Mouse (Mus musculus) C2C12 (cell line): Measurements from ENCODE around the gene Haus3. TPM values are rescaled to one million over a fixed set of nuclear protein-coding genes. Genes with fewer than 3 reads are reported as not detected.

Experiments used
- H3K27me3 ChIP-seq: one replicate; pipeline ENCODE4 v1.6.1; 2011; ENCODE audit not compliant: control insufficient read depth, insufficient read depth, insufficient read length
- H3K36me3 ChIP-seq: one replicate; pipeline ENCODE4 v1.6.1; 2011; ENCODE audit not compliant: control insufficient read depth, insufficient read depth
- H3K4me3 ChIP-seq: one replicate; pipeline ENCODE4 v1.5.1; 2011; ENCODE audit warnings: mild to moderate bottlenecking, control low read depth; ENCODE audit not compliant: poor library complexity, insufficient read depth, severe bottlenecking
- H3K79me2 ChIP-seq: one replicate; pipeline ENCODE4 v1.6.1; 2011; ENCODE audit not compliant: control insufficient read depth, insufficient read depth
- H3K79me3 ChIP-seq: one replicate; pipeline ENCODE4 v1.6.1; 2011; ENCODE audit warnings: low read depth, control low read depth
- H3ac ChIP-seq: one replicate; pipeline ENCODE3; 2011; ENCODE audit warnings: low read depth; ENCODE audit not compliant: control insufficient read depth, insufficient read length
- CEBPB ChIP-seq: IDR thresholded peaks from one replicate; pipeline ENCODE4 v1.6.1; 2011; ENCODE audit warnings: low read depth, mild to moderate bottlenecking, control low read depth, moderate library complexity
- CTCF ChIP-seq: IDR thresholded peaks from one replicate; pipeline ENCODE4 v1.5.1; 2011; ENCODE audit not compliant: control insufficient read depth, insufficient read depth, insufficient read length
- FOSL1 ChIP-seq: IDR thresholded peaks from one replicate; pipeline ENCODE4 v1.8.0; 2011; ENCODE audit warnings: mild to moderate bottlenecking, low read length; ENCODE audit not compliant: poor library complexity, insufficient read depth, severe bottlenecking
- MAX ChIP-seq: IDR thresholded peaks from one replicate; pipeline ENCODE4 v1.6.1; 2011; ENCODE audit warnings: mild to moderate bottlenecking, control low read depth
- MYOD1 ChIP-seq: IDR thresholded peaks from one replicate; pipeline ENCODE4 v1.6.1; 2011; ENCODE audit warnings: low read depth; ENCODE audit not compliant: control insufficient read depth, insufficient read length
- MYOG ChIP-seq: IDR thresholded peaks from one replicate; pipeline ENCODE4 v1.6.1; 2011; ENCODE audit not compliant: control insufficient read depth, insufficient read length; ENCODE audit errors: extremely low read depth
- USF1 ChIP-seq: IDR thresholded peaks from one replicate; pipeline ENCODE4 v1.6.1; 2011; ENCODE audit warnings: low read depth, mild to moderate bottlenecking, control low read depth, moderate library complexity
- polyA plus RNA-seq: library from polyadenylated mRNA; unstranded; fragments of >200 nt; fragmentation: generic; extraction: Trizol; gene quantifications from one replicate; pipeline ENCODE4 v1.2.1, GENCODE M21; 2012; ENCODE audit warnings: missing spikeins

Gene Haus3
- polyA plus RNA-seq, 1 experiment: 7.3 TPM

DNA sequence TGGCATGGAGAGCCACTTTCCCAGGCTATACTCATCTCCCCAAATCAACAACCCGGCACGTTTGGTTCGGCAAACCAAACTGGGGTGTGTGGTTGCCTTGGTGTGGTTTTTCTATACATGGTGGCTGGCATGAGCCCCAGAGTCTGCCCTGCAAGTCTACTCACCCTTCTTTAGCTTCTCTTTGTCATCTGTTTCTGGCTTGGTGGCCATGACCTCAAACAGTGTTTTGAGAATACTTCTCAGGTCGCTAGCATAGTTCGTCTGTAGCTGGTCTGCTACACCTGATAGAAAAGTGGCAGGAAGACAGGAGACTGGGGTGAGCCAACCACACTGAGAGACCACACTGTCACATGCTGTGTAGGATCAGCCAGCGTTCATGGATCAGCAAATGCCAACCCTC lies 29.3 kb upstream of the Haus3 start:
- no peak overlapping the region for H3ac ChIP-seq
- no peak for TF ChIP-seq CEBPB
- TF ChIP-seq USF1: no peak
- no peak for TF ChIP-seq MYOD1
- no peak for TF ChIP-seq MAX
- TF ChIP-seq MYOG: no peak
- TF ChIP-seq FOSL1: no peak
- no peak for TF ChIP-seq CTCF

DNA sequence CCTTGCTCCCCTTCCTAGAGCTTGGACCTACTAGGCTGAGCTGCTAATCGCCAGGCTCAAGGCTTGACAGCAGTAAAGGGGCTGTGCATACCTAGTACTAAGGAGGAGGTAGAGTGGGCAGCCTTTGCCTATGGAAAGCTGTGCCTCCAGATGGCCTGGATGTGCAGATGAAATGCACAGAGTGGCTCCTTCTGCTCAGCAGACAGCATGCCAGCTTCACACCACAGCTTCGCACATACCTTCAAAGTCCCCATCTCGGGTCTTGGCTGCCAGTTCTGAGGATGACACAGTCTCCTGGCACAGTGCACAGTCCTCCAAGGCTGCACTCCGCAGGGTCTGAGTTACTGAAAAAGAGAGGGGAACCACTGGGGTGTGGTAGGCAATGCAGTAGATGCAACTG lies 27.9 kb upstream of the Haus3 start:
- TF ChIP-seq FOSL1 (no peak), CEBPB (no peak), MYOG (no peak), USF1 (no peak), MAX (no peak), CTCF (no peak), MYOD1 (no peak)

More for the DNA sequence above, 29.3 kb upstream of the Haus3 start:
- H3K4me3 ChIP-seq: no peak overlapping the region
- H3K36me3 ChIP-seq: no peaks in the 10 kb centered on the region
- H3K27me3 ChIP-seq: peaks cover 24% of the 10 kb centered on the region
- no peaks in the 10 kb centered on the region for H3K79me3 ChIP-seq
- no peaks in the 10 kb centered on the region for H3K79me2 ChIP-seq

DNA sequence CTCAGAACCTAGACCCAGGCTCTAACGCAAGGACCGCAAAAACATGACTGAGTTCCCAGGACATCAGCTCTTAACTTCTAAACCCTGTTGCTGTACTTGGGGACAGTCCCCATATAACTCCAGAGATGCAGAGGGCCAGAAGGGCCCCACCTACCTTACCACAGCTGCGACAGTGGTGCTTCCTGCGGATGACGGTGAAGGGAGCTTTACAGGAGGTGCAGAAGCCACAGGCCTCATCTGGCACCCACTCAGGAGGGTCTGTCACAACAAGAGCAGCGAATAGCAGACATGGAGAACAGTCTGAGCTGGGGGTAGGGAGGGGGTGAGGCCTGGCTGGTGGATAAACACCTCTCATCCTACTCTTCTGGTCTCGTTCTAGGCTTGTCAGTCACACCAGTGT lies 27.1 kb upstream of the Haus3 start:
- no peaks in the 10 kb centered on the region for H3K79me2 ChIP-seq

More for the DNA sequence above, 27.9 kb upstream of the Haus3 start:
- Histone ChIP-seq H3K36me3 (no peaks in the 10 kb centered on the region), H3K79me2 (no peaks in the 10 kb centered on the region), H3ac (no peak overlapping the region), H3K79me3 (no peaks in the 10 kb centered on the region), H3K4me3 (no peak overlapping the region), H3K27me3 (peaks cover 24% of the 10 kb centered on the region)

DNA sequence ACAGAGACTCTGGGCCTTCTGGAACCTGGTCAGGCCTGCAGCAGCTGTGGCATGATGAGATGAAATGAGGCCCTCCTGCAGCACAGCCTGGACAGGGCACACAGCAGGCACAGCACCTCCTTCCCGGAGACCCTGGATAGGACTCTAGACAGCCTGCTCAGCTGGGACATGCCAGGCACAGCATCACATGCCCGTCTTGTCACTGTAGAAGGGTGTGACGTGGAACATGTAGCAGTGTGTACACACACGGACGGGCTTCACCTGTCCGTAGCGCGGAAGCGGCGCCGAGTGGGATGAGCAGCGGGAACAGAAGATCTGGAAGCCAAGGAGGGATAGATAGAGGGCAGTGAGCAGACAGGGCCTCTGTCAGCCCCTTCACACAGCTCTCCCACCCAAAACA lies 26.5 kb upstream of the Haus3 start:
- H3K4me3 ChIP-seq: no peak overlapping the region
- H3K79me3 ChIP-seq: no peaks in the 10 kb centered on the region
- no peaks in the 10 kb centered on the region for H3K36me3 ChIP-seq
- no peak for TF ChIP-seq CEBPB
- no peak for TF ChIP-seq USF1
- no peak for TF ChIP-seq CTCF
- no peak for TF ChIP-seq FOSL1
- no peaks in the 10 kb centered on the region for H3K79me2 ChIP-seq
- H3K27me3 ChIP-seq: peaks cover 21% of the 10 kb centered on the region
- no peak overlapping the region for H3ac ChIP-seq

More for the DNA sequence above, 27.1 kb upstream of the Haus3 start:
- Histone ChIP-seq H3ac (no peak overlapping the region), H3K4me3 (no peak overlapping the region), H3K27me3 (peaks cover 21% of the 10 kb centered on the region), H3K79me3 (no peaks in the 10 kb centered on the region), H3K36me3 (no peaks in the 10 kb centered on the region)
- no peak for TF ChIP-seq MAX
- TF ChIP-seq CTCF: no peak

DNA sequence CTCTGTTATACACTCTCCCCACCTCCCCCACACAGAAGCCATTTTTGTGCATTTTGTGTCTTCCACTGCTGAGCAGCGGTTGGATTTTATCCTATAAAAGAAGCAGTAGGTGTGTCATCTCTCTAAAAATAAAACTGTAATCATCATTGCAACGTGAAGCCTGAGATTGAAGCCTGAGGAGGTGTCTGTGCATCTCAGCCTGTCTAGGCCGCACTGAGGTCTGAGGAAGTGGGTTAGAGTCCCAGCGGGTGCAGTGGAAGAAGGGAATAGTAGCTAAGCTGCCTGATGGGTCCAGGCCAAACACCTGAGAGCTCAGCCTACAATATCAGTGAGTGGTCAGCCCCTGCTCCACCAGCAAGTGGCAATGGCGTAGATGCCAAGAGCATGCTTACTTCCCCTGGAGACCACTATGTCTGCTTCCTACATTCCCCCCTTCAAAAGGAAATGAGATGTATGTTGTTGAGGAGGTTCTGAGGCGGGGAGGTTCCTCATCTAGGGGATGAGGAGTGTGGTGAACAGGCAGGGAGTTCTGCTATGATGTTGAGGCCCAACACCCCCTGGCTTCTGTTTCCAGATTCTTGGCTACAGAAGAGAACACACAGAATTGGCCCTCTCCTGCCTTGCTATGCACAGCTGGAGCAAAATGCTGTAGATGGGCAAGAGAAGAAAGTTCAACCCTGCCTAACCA lies 25.8 kb upstream of the Haus3 start:
- no peak overlapping the region for H3K4me3 ChIP-seq
- no peak overlapping the region for H3ac ChIP-seq
- H3K27me3 ChIP-seq: peaks cover 15% of the 10 kb centered on the region
- TF ChIP-seq USF1 (no peak), CEBPB (no peak), MAX (no peak), MYOD1 (no peak), CTCF (no peak), MYOG (no peak), FOSL1 (no peak)
- H3K79me2 ChIP-seq: no peaks in the 10 kb centered on the region
- no peaks in the 10 kb centered on the region for H3K79me3 ChIP-seq
- H3K36me3 ChIP-seq: no peaks in the 10 kb centered on the region

DNA sequence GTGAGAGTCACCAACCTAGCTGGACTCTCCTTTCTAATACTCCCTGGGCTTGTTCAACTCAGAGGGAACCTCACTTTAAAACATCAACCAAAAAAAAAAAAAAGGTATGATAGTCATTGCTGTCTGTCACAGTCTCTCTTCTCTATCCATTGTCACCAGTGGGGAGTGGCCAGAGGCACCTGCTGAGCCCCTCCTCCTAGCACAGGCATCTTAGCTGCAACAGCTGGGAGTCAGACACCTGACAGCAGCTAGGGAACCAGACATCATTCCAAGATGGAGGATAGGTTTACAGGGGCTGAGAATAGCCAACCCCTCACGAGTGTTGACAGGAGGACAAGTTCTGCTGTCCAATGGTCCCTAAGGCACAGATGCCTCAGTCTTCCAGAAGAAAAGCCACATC lies 25.1 kb upstream of the Haus3 start:
- H3K4me3 ChIP-seq: no peak overlapping the region
- no peak overlapping the region for H3ac ChIP-seq
- H3K79me2 ChIP-seq: no peaks in the 10 kb centered on the region
- TF ChIP-seq CEBPB: no peak
- no peak for TF ChIP-seq FOSL1
- TF ChIP-seq USF1: no peak
- TF ChIP-seq MAX: no peak
- TF ChIP-seq MYOD1: no peak
- no peak for TF ChIP-seq MYOG
- TF ChIP-seq CTCF: no peak
- no peaks in the 10 kb centered on the region for H3K79me3 ChIP-seq
- H3K27me3 ChIP-seq: peaks cover 13% of the 10 kb centered on the region
- no peaks in the 10 kb centered on the region for H3K36me3 ChIP-seq
